In genomic region chr8:61575096-61575653, GRCm38 (mm10) we compare ENCODE assay signal across 24 mouse cellular contexts.
DNase-seq lines count a peak whose midpoint lies in the region; TF ChIP-seq lines count a peak whose summit lies in the region.
"Had no signal": no experiment of that assay in that cellular context is flagged by ENCODE, and none has a peak within 500 bp of the region (broad histone marks: within the 10 kb centered on the region; RNA-seq: fewer than 3 reads in every experiment).

No protein-coding gene starts in this region.

- no peak for TF ChIP-seq CTCF in gastrocnemius, adult 2 months (IDR thresholded peaks at IDR 0.05)
- TF ChIP-seq CTCF in kidney, adult 2 months (conservative IDR thresholded peaks at IDR 0.05; ENCODE audit: insufficient read depth, insufficient read length, low read depth, low read length), result no peak
- TF ChIP-seq CTCF in embryonic fibroblast, embryonic 13.5 days (IDR thresholded peaks at IDR 0.05; ENCODE audit: borderline replicate concordance, insufficient read depth, low read length), result no peak

- no peak for TF ChIP-seq POLR2A in kidney, adult 2 months (IDR thresholded peaks at IDR 0.05; ENCODE audit: low read depth, low read length)
- no peak for TF ChIP-seq POLR2A in embryonic fibroblast, embryonic 13.5 days (IDR thresholded peaks at IDR 0.05; ENCODE audit: low read depth, low read length)

- H3K4me3 ChIP-seq in gastrocnemius, adult 2 months, result no peak overlapping the region
- no peak overlapping the region for H3K4me3 ChIP-seq in kidney, adult 2 months (ENCODE audit: insufficient read depth, low read depth, low read length)
- no peak overlapping the region for H3K4me3 ChIP-seq in embryonic fibroblast, embryonic 13.5 days (ENCODE audit: insufficient read depth, low read length)
- H3K4me3 ChIP-seq: erythroblast, embryonic 14.5 days; forebrain, embryonic 15.5 days; limb, embryonic 13.5 days; liver, embryonic 15.5 days; megakaryocyte, embryonic 14.5 days; midbrain, embryonic 15.5 days; myocyte; neural tube, embryonic 15.5 days had no signal

- intact Hi-C loops in gastrocnemius, adult 2 months (cut with DNase I), result no loop called here

- H3K4me1 ChIP-seq in kidney, adult 2 months (ENCODE audit: control insufficient read depth, insufficient read depth, low read length), result peaks cover 15% of the 10 kb centered on the region
- H3K4me1 ChIP-seq in embryonic fibroblast, embryonic 13.5 days (ENCODE audit: control insufficient read depth, insufficient read depth, low read length), result peaks cover 38% of the 10 kb centered on the region
- H3K4me1 ChIP-seq: forebrain, embryonic 15.5 days; midbrain, embryonic 15.5 days had no signal

- no peak for DNase-seq in gastrocnemius, adult 2 months
- DNase-seq in gastrocnemius, adult 18-20 months (ENCODE audit: low spot score), result no peak
- DNase-seq in kidney, adult 2 months, result peak; percentile 60
- DNase-seq in kidney, adult 11 months, result no peak
- DNase-seq in 3T3-L1 (ENCODE audit: low read depth, low spot score), result peak; percentile 35
- DNase-seq in gastrocnemius, postnatal 4 days (ENCODE audit: low spot score in 2 of 2), result no peak
- no peak for DNase-seq in layer of hippocampus, adult 18-20 months (ENCODE audit: low spot score in 2 of 2)
- DNase-seq: cerebellum, adult 18-20 months; cerebellum, postnatal 25 days; embryo, embryonic 11 days; gastrocnemius, postnatal 36 days; heart, postnatal 4 days; lung, postnatal 14 days had no signal

- no peaks in the 10 kb centered on the region for H3K27me3 ChIP-seq in kidney, adult 2 months (replicated peaks; ENCODE audit: control insufficient read depth, insufficient read depth, low read length)
- H3K27me3 ChIP-seq: forebrain, embryonic 15.5 days; limb, embryonic 13.5 days; liver, embryonic 15.5 days; midbrain, embryonic 15.5 days; neural tube, embryonic 15.5 days had no signal

- no peaks in the 10 kb centered on the region for H3K36me3 ChIP-seq in kidney, adult 2 months (ENCODE audit: control insufficient read depth, insufficient read depth, low read length)
- H3K36me3 ChIP-seq: forebrain, embryonic 15.5 days; G1E; liver, embryonic 15.5 days; midbrain, embryonic 15.5 days; neural tube, embryonic 15.5 days had no signal

- 34% methylated on average over 4 of the region's 4 CpGs for WGBS in kidney, adult 2 months

- H3K27ac ChIP-seq in gastrocnemius, adult 2 months, result peak overlapping the region; percentile 67
- no peak overlapping the region; the same call in 1 of the 2 replicates for H3K27ac ChIP-seq in kidney, adult 2 months (ENCODE audit: insufficient read depth, low read depth, low read length)
- H3K27ac ChIP-seq in embryonic fibroblast, embryonic 13.5 days (ENCODE audit: insufficient read depth, low read length), result peak overlapping the region; percentile 83
- H3K27ac ChIP-seq: forebrain, embryonic 15.5 days; liver, embryonic 15.5 days; midbrain, embryonic 15.5 days; neural tube, embryonic 15.5 days; stomach, postnatal 0 days had no signal

Comparison
In these comparisons a context has a peak if more than half of its experiments do, and no peak if none do; other contexts are left out.
1. DNase-seq: peak in kidney, adult 2 months (single experiment) and 3T3-L1 (single experiment); none in gastrocnemius, adult 2 months (single experiment), gastrocnemius, adult 18-20 months (single experiment), kidney, adult 11 months (single experiment), gastrocnemius, postnatal 4 days (0 of 2) and layer of hippocampus, adult 18-20 months (0 of 2).